Mouse (Mus musculus) kidney, postnatal 25 days (tissue): ENCODE data around the gene Pfn3.
"Not testable (repeated sequence)": the region's sequence is repeated elsewhere in the genome, so short reads cannot be mapped to it uniquely, and the experiment has no call there.

Experiments used
- DNase-seq, 2 experiments: peaks; one replicate each; pipeline ENCODE4 v3.0.0; 2021; ENCODE audit warnings: mixed read lengths in 2 of 2

Gene Pfn3

DNA sequence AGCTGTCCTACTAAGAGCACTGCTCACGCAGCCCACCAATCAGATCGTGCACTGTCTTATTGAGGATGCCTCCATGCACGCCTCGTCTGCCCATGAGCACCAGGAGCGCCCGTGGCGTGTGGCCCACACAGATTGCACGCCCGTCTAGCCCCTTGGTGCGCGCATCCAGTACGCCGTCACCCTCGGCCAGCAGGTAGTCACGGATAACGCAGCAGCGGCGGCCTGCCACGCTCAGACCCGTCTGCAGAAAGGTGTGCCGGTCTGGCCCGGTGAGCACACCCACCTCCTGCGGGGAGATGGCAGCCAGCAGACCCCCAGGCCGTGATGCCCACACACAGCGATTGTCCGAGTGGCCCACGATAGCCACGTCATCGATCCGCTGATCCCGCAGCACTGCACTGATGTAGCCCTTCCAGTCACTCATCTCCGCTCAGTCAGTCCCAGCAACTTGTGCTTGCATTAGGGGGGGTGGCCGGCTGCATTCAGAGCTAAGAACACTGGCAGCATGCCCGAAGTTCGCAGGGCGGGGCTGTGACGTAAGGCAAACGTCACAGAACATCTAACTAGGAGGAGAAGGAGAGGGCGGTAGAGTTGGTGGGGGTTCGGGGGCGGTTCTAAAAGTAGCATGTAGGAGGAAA lies at the start of gene Pfn3:
TSS of gene Pfn3 (minus strand) at position 490 of the 638 bp plus-strand sequence.
- DNase-seq: peak; percentile 91 to 93

DNA sequence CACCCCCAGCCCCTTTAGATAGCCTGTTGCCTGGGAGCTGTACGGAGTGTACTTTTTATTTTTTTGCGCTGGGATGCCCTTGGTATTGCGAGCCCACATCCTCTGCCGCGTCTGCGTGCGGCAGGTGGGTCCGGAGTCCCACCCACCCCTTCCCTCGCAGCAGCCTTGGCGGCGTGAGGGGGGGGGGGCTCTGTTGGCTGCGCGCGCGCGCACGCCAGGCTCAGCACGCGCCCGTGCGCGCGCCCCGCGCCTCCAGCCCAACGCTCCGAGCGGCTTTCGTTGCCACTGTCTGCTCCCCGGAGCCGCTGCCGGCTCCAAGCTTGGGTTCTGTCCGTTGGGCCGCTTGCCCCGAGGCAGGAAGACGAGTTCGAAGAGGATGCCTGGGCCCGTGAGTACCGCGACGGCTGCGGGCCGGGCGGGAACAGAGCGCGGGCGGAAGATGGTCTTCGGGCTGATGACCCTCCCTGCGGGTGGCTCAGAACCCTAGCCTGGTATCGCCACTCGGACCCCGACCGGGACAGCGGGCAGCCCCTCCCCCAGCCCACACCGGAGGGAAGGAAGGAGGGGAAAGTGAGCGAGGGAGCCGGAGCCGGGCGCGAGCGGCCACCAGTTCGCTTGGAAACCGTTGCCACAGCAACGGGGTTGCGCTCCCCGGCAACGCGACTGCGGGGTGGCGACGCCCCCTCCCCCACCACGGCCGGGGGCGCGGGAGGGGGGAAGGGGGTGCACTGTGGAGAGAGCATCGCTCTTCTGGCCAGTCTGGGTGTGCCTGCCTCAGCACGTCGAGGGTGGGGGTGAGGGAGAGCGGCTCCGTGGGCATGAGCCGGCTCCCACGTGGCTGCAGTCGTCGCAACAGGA lies 49.2 kb upstream of the Pfn3 start, which contains the start of gene Prr7:
TSS of gene Prr7 (plus strand) at position 241 of the 858 bp plus-strand sequence.
- peak; percentile 35 to 58 for DNase-seq

DNA sequence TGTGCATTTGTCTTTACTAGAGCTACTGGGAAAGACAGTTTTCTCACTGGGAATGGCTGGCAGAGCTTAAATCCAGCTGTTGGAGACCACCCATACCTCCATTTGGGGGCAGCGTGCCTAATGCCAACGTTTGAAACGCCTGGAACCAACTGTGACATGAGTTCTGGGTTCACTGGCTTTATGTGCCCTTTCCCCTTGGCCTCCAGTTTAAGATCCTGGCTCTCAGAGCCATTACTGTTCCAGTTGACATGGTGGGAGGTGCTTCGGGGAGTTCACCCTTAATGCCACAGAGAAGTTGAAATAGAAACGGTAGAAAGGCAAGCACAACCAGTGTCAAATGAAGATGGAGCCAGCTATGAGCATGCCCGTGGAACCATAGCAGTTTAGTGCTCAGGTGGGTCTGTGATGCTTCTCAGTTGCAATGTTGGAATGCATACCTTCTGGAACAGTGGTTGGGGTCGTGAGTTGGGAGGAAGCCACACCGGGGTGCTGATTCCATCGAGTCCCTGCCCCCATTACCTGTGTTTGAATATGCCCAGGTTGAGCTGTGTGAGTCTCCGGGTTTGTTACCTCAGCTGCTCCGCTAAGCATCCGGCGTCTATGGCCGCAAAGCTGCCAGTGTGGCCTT lies 48.5 kb upstream of the Pfn3 start:
- DNase-seq: no peak

- no peak for DNase-seq
Measured at GRCm38 (mm10) chr13:55462965-55463364, 47.9 kb upstream of the Pfn3 start.

DNA sequence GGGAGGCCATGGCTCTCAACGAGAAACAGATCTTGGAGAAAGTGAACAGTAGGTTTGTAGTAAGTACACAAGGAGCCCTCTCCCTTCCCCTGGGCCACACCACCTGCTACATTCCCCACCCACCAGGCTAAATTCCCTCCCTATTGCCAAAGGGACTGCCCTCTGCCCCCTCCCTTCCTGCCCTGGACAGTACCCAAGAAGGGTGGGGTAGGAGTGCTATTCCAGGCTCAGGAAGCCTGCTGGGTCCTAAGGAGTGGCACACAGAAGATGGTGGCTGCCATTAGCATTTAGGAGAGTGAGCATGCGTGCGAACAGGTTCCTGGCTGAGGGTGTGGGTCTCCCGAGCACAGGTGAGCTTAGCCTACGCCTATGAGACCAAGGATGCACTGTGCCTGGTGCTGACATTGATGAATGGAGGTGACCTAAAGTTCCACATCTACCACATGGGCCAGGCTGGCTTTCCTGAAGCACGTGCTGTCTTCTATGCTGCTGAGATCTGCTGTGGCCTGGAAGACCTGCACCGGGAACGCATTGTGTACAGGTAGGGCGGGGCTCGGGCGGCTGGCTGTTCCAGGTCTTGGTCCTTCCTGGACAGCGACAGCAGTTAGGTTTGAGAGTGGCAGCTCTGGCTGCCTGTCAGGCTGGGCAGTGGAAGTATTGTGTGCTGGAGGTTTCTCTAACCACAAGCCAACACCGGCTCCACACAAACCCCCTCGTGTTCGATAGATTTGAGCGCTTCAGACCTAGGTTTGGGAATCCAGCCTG lies 36.9 kb upstream of the Pfn3 start:
- DNase-seq: peak; percentile 59 to 69

- DNase-seq: no peak
Measured at GRCm38 (mm10) chr13:55451296-55451695, 36.3 kb upstream of the Pfn3 start.

DNA sequence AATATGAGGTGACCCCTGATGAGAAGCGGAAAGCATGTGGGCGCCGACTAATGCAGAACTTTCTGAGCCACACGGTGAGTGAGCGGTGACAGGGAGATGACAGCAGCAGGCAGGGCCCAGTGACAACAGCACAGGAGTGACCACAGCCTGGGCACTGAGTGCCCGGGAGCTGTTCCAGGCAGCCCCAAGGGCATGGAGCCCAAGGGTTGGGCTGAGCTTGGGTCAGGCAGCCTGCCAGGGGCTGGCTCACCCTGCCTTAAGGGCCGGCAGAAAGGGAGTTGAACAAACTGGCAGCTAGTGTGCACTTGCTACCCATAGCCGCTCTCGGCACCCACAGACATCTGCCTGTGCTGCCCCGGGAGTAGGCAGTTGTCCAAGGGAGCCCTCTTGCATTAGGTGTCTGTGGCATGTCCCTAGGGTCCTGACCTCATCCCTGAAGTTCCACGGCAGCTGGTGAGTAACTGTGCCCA lies 35.5 kb upstream of the Pfn3 start:
- DNase-seq: no peak

DNA sequence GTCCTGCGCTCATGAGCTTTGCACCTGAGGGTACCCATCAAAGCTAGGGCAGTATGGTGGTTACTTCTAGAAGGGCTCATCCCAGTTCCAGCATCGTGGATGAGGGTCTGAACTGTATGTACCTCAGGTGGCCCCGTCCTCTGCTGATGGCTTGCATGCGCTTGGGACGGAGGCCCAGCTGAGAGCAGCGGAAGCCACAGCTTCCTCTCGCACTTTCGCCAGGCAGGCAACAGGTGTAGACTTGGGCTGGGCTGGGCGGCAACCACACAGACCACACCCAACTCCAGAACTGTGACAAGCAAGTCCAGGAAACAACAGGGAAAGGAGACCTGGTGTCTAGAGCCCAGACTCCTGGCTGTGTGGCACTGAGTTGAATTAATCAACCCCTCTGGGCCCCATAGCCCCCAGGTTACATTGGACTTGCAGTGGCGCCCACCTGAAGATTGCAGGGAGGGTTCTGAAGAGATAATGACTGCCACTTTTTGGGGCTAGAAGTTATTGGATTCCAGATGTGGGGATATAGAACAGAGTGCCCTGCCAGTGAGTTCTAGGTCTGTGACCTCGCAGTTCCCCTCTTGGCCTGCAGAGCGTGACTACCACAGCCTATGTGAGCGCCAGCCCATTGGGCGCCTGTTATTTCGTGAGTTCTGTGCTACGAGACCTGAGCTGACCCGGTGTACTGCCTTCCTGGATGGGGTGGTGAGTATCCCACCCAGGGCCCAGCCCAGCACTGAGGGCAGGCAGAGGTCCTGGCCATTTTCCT lies 34.8 kb upstream of the Pfn3 start:
- DNase-seq: no peak

DNA sequence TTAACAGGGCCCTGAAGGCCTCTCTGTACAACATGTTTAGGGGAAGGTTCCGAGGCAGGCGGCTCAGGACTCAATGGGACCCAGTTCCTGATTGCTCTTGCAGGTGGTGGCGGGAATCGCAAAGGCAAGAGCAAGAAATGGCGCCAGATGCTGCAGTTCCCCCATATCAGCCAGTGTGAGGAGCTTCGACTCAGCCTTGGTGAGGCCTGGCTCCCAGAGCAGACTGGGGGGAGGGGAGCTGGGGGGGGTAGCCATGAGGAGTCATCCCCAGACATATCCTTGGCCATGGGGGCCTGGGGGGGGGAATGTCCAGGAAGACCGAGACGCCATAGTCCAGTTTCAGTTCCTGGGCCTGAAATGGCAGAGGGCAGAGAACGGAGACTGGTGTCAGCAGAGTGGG lies 34.2 kb upstream of the Pfn3 start:
- DNase-seq: no peak

- no peak for DNase-seq
Measured at GRCm38 (mm10) chr13:55448131-55448530, 33.1 kb upstream of the Pfn3 start.

DNA sequence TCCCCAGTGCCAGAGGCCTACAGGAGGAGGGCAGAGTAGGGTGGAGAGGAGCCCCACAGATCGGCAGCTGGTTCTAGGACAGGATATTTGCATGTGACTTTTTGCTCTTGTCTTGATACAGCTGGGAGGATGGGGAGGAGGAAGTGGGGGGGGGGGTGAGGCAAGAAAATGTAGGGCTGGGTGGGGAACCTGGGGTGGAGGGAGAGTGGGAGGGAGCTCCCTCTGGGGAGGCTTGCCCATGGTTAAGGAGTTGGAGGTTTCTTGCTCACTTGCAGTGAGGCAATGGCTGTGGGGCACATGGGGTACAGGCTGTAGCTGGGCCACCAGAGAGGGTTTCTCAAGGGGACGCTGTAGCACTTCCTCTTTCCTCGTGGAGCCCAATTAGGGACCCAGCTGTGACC lies 32.5 kb upstream of the Pfn3 start:
- no peak for DNase-seq

GRCm38 (mm10) chr13:55446483-55447105 lies 31.6 kb upstream of the Pfn3 start:
- DNase-seq: no peak

DNA sequence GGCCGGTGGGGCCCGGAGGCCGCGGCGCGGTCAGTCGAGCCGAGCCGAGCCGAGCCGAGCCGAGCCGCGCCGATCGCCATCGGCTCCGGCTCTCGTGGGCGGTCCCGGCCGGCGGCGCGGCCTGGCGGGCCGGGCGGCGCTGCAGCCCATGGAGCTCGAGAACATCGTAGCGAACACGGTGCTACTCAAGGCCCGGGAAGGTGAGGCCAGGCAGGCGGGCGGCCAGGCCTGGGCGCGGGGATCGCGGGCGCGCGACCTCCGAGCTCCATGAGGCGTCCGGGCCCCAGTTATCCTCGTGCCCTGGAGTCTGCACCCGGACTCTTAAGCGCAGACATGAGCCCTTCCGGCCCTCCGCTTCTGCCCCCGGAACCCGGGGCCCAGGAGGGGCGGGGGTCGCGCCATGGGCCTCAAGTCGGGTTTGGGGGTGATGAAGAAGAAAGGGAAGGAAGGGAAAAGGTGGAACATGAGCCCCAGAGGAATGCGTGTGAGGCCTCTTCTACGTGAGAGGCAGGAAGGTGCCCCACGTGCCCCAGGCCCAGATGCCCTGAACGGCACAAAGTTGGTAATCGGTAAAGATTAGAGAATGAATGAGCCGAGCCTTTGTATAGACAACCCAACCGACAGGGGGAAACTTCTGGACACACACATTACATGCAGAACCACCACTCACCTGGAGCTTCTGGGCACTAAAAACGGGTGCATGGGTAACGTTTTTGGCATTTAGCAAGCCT lies 30.5 kb upstream of the Pfn3 start:
- no peak for DNase-seq

DNA sequence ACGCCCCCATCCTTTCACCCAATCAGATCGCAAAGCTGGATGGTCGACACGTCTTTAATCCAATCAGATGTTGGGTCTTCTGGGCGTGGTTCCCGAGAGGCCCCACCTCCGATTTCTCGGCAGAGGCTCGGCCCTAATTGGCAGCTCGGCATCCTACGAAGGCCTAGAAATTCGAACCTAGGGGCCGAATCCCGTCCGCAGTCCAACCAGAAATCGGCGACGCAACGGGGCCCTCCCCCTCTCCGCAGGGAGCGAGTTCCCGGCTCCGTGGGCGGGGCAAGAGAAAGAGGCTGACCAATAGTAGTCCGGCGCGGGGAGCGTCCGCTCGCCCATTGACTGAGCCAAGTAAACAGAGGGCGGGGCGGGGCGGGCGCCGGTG lies 29.9 kb upstream of the Pfn3 start, which contains the start of gene Grk6:
TSS of gene Grk6 (plus strand) at position 136 of the 379 bp plus-strand sequence.
- peak; percentile 99 to 100 for DNase-seq

- DNase-seq: peak in 1 of 2 experiments; percentile 93
Measured at GRCm38 (mm10) chr13:55444286-55444936, 29.4 kb upstream of the Pfn3 start.

DNA sequence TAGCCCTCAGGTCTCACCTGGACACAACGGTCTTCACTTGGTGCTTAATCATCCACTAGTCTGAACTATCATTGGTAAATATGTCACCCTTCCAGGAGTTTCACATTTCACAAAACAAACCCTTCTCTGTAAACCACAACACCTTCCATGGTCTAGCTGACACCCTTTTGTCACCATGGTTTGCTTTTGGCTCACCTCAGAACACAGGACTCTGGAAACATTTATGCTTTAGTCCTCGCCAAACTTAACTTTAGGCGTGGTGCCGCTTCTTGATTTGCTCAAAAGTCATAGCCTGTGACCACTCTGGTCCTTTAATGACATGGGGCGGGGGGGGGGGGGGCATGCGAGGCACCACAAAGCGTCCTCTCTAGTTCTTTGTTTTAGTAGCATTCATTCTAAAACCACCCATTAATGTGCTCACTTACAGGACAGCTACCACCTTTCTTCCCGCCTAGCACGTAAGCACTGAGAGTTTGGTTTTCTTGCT lies 28.8 kb upstream of the Pfn3 start:
- DNase-seq: no peak

DNA sequence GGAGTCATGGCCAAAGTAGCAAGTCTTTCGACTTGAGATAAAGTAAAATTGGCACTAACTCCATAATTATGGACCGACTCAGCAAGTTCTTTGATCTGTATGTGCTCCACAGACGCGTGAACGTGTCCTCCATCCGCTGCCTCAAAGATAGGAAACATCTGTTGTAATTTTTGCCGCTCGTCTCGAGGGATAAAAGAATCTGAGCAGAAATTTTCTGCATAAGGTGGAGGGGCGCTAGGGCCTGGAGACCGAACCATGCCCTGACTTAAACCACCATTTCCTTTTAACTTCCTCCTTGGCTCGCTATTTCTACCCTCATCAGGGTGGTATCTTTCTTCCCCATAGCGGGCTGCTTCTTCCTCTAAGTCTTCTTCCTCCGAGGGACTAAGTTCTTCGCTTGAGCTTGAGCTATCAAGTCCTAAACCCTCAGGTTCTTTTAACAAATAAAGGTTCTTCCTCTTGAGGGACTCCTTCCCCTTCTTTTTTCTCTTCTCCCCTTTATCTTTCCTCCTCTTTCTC lies 22.1 kb upstream of the Pfn3 start:
- DNase-seq: not testable (repeated sequence)

DNA sequence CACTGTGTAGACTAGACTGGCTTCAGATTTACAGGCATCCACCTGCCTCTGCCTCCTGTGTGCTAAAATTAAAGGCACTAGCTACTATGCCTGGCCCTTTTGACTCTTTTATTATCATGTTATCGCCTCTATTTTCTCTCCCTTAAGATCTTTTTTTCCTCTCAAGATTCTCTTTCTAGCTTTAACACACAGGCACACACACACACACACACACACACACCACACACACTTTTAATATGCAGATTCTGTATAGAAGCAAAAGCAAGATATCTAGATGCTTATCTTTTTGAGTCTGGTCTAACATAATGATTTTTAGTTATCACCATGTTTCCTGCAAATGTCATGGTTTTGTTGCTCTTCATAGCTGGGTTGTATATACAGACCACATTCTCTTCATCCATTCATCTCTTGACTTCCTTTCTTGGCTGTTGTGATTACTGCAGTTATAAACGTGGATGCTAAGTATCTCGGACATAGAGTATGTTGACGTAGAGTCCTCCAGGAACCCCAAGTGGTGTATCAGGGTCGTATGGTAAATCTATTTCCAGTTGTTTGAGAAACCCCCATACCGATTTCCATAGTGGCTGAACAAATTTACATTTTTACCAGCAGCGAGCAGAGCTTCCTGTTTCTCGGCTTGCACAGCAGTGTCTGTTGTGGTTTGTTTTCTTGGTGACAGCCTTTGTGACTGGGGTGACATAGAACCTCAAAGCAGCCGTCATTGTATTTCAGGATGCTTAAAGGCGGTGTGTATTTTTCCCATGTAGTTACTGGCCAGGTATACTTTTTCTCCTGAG lies 17.1 kb upstream of the Pfn3 start:
- DNase-seq: no peak

DNA sequence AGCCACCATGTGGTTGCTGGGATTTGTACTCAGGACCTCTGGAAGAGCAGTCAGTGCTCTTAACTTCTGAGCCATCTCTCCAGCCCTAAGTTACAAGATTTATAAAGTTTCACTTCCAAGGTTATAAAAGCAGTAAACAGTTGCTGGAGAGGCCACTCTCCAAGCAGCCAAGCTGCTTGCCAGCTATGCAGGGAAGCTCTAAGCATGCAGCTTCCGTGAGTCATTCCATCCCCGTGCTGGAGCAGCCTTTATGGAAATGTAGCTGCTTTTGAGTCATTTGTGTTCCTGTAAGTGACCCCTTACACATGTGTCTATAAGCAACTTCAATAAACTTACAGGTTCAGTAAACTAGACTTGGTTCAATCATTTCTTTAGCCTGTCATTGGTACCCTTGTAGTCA lies 15.5 kb upstream of the Pfn3 start:
- DNase-seq: no peak
